Mouse (Mus musculus) liver, embryonic 11.5 days (tissue): Measurements from ENCODE around the gene Spo11. TPM values are rescaled to one million over a fixed set of nuclear protein-coding genes. Genes with fewer than 3 reads are reported as not detected.

Source experiments
- ATAC-seq: fragments of 200-750 bp; cut with Nextera tagmentation; replicated peaks from 2 replicates; pipeline ENCODE4 v1.8.0; 2017; ENCODE audit warnings: moderate number of reproducible peaks, mild to moderate bottlenecking, moderate TSS enrichment, moderate library complexity; ENCODE audit not compliant: low FRiP score
- DNase-seq: peaks from one replicate; pipeline ENCODE4 v3.0.0-alpha.2; 2017; ENCODE audit warnings: low spot score
- H3K27ac ChIP-seq: fragments of 300-500 bp; sonication (generic); 2 replicates; pipeline ENCODE4 v1.5.1; 2014; ENCODE audit warnings: mild to moderate bottlenecking, low read depth, low read length, control low read depth
- H3K27me3 ChIP-seq: fragments of 300-500 bp; sonication (generic); replicated peaks from 2 replicates; pipeline ENCODE4 v1.6.1; 2014; ENCODE audit warnings: low read length, mixed read lengths; ENCODE audit not compliant: control insufficient read depth, insufficient read depth
- H3K36me3 ChIP-seq: fragments of 300-500 bp; sonication (generic); 2 replicates; pipeline ENCODE4 v1.6.1; 2014; ENCODE audit warnings: mild to moderate bottlenecking, low read length, moderate library complexity, mixed read lengths; ENCODE audit not compliant: control insufficient read depth, insufficient read depth
- H3K4me1 ChIP-seq: fragments of 300-500 bp; sonication (generic); replicated peaks from 2 replicates; pipeline ENCODE4 v1.6.1; 2014; ENCODE audit warnings: low read length, mixed read lengths; ENCODE audit not compliant: control insufficient read depth, insufficient read depth
- H3K4me2 ChIP-seq: fragments of 300-500 bp; sonication (generic); 2 replicates; pipeline ENCODE4 v1.6.1; 2014; ENCODE audit warnings: mild to moderate bottlenecking, control low read depth, moderate library complexity
- H3K4me3 ChIP-seq: fragments of 300-500 bp; sonication (generic); 2 replicates; pipeline ENCODE4 v1.5.1; 2014; ENCODE audit warnings: low read depth, low read length, control low read depth
- H3K9ac ChIP-seq: fragments of 300-500 bp; sonication (generic); 2 replicates; pipeline ENCODE4 v1.6.1; 2014; ENCODE audit warnings: low read depth, low read length, control low read depth
- H3K9me3 ChIP-seq: fragments of 300-500 bp; sonication (generic); 2 replicates; pipeline ENCODE4 v1.6.1; 2016; ENCODE audit warnings: low read length, inconsistent platforms, mixed read lengths; ENCODE audit not compliant: control insufficient read depth
- WGBS: fragments of 180-500 bp; shearing (Covaris S2); extraction: QIAGEN DNeasy Blood & Tissue Kit; methylation state at CpG from one replicate; pipeline ENCODE4 v1.1.7; 2014; 5-methylcytosine and 5-hydroxymethylcytosine counted together
- polyA plus RNA-seq: library from polyadenylated mRNA; unstranded; fragments of >200 nt; fragmentation: Nextera tagmentation; extraction: Ambion mirVana; gene quantifications from 2 replicates; pipeline ENCODE4 v1.2.1, GENCODE M21; 2014

Spo11 gene
- polyA plus RNA-seq, 1 experiment from 2014 or later = not detected

- 30% methylated on average over 11 of the region's 11 CpGs for WGBS
- Histone ChIP-seq H3K27ac (no peak overlapping the region), H3K4me2 (no peak overlapping the region), H3K4me3 (no peak overlapping the region), H3K36me3 (no peaks in the 10 kb centered on the region), H3K9ac (no peak overlapping the region), H3K4me1 (0 out of 2 replicates have a peak, but pooled peaks cover 3% of the 10 kb centered on the region), H3K27me3 (peaks cover 3% of the 10 kb centered on the region; the same call in 1 of the 2 replicates), H3K9me3 (no peaks in the 10 kb centered on the region)
- ATAC-seq (no peak), DNase-seq (no peak)
These were observed 26.8 kb upstream of the Spo11 start for GRCm38 (mm10) chr2:172950722-172951121.

- 71% methylated on average over 2 of the region's 2 CpGs for WGBS
- DNase-seq (no peak), ATAC-seq (no peak)
- H3K9me3 ChIP-seq = no peaks in the 10 kb centered on the region
- no peaks in the 10 kb centered on the region for H3K36me3 ChIP-seq
- 0 out of 2 replicates have a peak, but pooled peaks cover 3% of the 10 kb centered on the region for H3K4me1 ChIP-seq
- H3K4me2 ChIP-seq = no peak overlapping the region
- no peak overlapping the region for H3K9ac ChIP-seq
- H3K27ac ChIP-seq = no peak overlapping the region
- peaks cover 3% of the 10 kb centered on the region; the same call in 1 of the 2 replicates for H3K27me3 ChIP-seq
- H3K4me3 ChIP-seq = no peak overlapping the region
These were observed 25.5 kb upstream of the Spo11 start for GRCm38 (mm10) chr2:172951976-172952375.

GRCm38 (mm10) chr2:172958579-172958978, 18.9 kb upstream of the Spo11 start:
- ATAC-seq (no peak), DNase-seq (no peak)
- no peak overlapping the region for H3K27ac ChIP-seq
- WGBS = 24% methylated on average over 5 of the region's 5 CpGs
- H3K9ac ChIP-seq = no peak overlapping the region
- H3K4me2 ChIP-seq = no peak overlapping the region
- 0 out of 2 replicates have a peak, but pooled peaks cover 5% of the 10 kb centered on the region for H3K27me3 ChIP-seq
- H3K36me3 ChIP-seq = no peaks in the 10 kb centered on the region
- 0 out of 2 replicates have a peak, but pooled peaks cover 2% of the 10 kb centered on the region for H3K4me1 ChIP-seq
- H3K4me3 ChIP-seq = no peak overlapping the region
- peaks cover 2% of the 10 kb centered on the region; the same call in 1 of the 2 replicates for H3K9me3 ChIP-seq

GRCm38 (mm10) chr2:172959006-172959768, 18.3 kb upstream of the Spo11 start:
- 54% methylated on average over 13 of the region's 13 CpGs for WGBS
- no peak overlapping the region for H3K4me3 ChIP-seq
- H3K4me2 ChIP-seq = no peak overlapping the region
- H3K27me3 ChIP-seq = 0 out of 2 replicates have a peak, but pooled peaks cover 5% of the 10 kb centered on the region
- H3K36me3 ChIP-seq = no peaks in the 10 kb centered on the region
- H3K9ac ChIP-seq = no peak overlapping the region
- H3K9me3 ChIP-seq = peaks cover 2% of the 10 kb centered on the region; the same call in 1 of the 2 replicates
- ATAC-seq = no peak; the same call in 1 of the 2 replicates
- DNase-seq = no peak
- no peak overlapping the region for H3K27ac ChIP-seq
- 0 out of 2 replicates have a peak, but pooled peaks cover 2% of the 10 kb centered on the region for H3K4me1 ChIP-seq

GRCm38 (mm10) chr2:172960350-172960749, 17.1 kb upstream of the Spo11 start:
- ATAC-seq = no peak
- 76% methylated on average over 3 of the region's 3 CpGs for WGBS
- no peak overlapping the region for H3K9ac ChIP-seq
- 0 out of 2 replicates have a peak, but pooled peaks cover 2% of the 10 kb centered on the region for H3K4me1 ChIP-seq
- peaks cover 2% of the 10 kb centered on the region; the same call in 1 of the 2 replicates for H3K9me3 ChIP-seq
- no peak overlapping the region for H3K4me2 ChIP-seq
- H3K4me3 ChIP-seq = no peak overlapping the region
- H3K27me3 ChIP-seq = 0 out of 2 replicates have a peak, but pooled peaks cover 5% of the 10 kb centered on the region
- DNase-seq = no peak
- no peaks in the 10 kb centered on the region for H3K36me3 ChIP-seq
- no peak overlapping the region for H3K27ac ChIP-seq

- Histone ChIP-seq H3K4me2 (no peak overlapping the region), H3K36me3 (no peaks in the 10 kb centered on the region), H3K27me3 (0 out of 2 replicates have a peak, but pooled peaks cover 5% of the 10 kb centered on the region), H3K9me3 (peaks cover 2% of the 10 kb centered on the region; the same call in 1 of the 2 replicates), H3K27ac (no peak overlapping the region), H3K4me3 (no peak overlapping the region), H3K9ac (no peak overlapping the region), H3K4me1 (0 out of 2 replicates have a peak, but pooled peaks cover 2% of the 10 kb centered on the region)
- 75% methylated on average over 6 of the region's 6 CpGs for WGBS
- ATAC-seq (no peak), DNase-seq (no peak)
These were observed 16.3 kb upstream of the Spo11 start for GRCm38 (mm10) chr2:172961211-172961610.

GRCm38 (mm10) chr2:172965249-172965648, 12.3 kb upstream of the Spo11 start:
- Histone ChIP-seq H3K4me2 (no peak overlapping the region), H3K9ac (no peak overlapping the region), H3K9me3 (peaks cover 2% of the 10 kb centered on the region; the same call in 1 of the 2 replicates), H3K27me3 (0 out of 2 replicates have a peak, but pooled peaks cover 6% of the 10 kb centered on the region), H3K4me1 (no peaks in the 10 kb centered on the region), H3K36me3 (no peaks in the 10 kb centered on the region), H3K27ac (no peak overlapping the region), H3K4me3 (no peak overlapping the region)
- whole genome bisulfite sequencing = 52% methylated on average over 11 of the region's 11 CpGs
- DNase-seq = no peak
- no peak for ATAC-seq

- H3K4me3 ChIP-seq = no peak overlapping the region
- H3K9ac ChIP-seq = no peak overlapping the region
- H3K9me3 ChIP-seq = no peaks in the 10 kb centered on the region
- H3K4me2 ChIP-seq = no peak overlapping the region
- 0 out of 2 replicates have a peak, but pooled peaks cover 10% of the 10 kb centered on the region for H3K27me3 ChIP-seq
- 68% methylated on average over 5 of the region's 5 CpGs for WGBS
- no peak overlapping the region for H3K27ac ChIP-seq
- DNase-seq (no peak), ATAC-seq (no peak)
- no peaks in the 10 kb centered on the region for H3K4me1 ChIP-seq
- no peaks in the 10 kb centered on the region for H3K36me3 ChIP-seq
These were observed 11.0 kb upstream of the Spo11 start for GRCm38 (mm10) chr2:172966480-172966879.
